Mouse (Mus musculus) bone marrow macrophage, adult 2 months (primary cell): ENCODE measurements around the gene Abcf2. TPM values are rescaled to one million over a fixed set of nuclear protein-coding genes. Genes with fewer than 3 reads are reported as not detected.

Experiments
- H3K27ac ChIP-seq: 2 replicates; pipeline ENCODE4 v1.5.1; 2012; ENCODE audit warnings: low read depth, low read length; ENCODE audit not compliant: insufficient read depth
- H3K4me1 ChIP-seq: 2 replicates; pipeline ENCODE4 v1.6.1; 2012; ENCODE audit warnings: low read length; ENCODE audit not compliant: control insufficient read depth, insufficient read depth
- H3K4me3 ChIP-seq: 2 replicates; pipeline ENCODE4 v1.5.1; 2012; ENCODE audit warnings: mild to moderate bottlenecking, low read length, moderate library complexity; ENCODE audit not compliant: insufficient read depth
- CTCF ChIP-seq: IDR thresholded peaks from 2 replicates; pipeline ENCODE4 v1.5.1; 2012; ENCODE audit warnings: low read depth, mild to moderate bottlenecking, low read length, moderate library complexity
- POLR2A ChIP-seq: IDR thresholded peaks from 2 replicates; pipeline ENCODE4 v1.6.1; 2012; ENCODE audit warnings: mild to moderate bottlenecking, low read depth, low read length, borderline replicate concordance
- polyA plus RNA-seq: library from polyadenylated mRNA; stranded (reverse); fragments of >200 nt; gene quantifications from 2 replicates; pipeline ENCODE4 v1.2.4, GENCODE M21; 2012; ENCODE audit not compliant: missing spikeins, insufficient read depth, insufficient read length

Gene Abcf2
- polyA plus RNA-seq, 1 experiment: 32.7 TPM

GRCm38 (mm10) chr5:24550598-24551316 lies 26.5 kb downstream of the Abcf2 start:
- no peak for TF ChIP-seq POLR2A
- TF ChIP-seq CTCF: no peak
- Histone ChIP-seq H3K4me3 (no peak overlapping the region), H3K4me1 (no peaks in the 10 kb centered on the region), H3K27ac (no peak overlapping the region)

- H3K4me3 ChIP-seq: no peak overlapping the region
- TF ChIP-seq CTCF (no peak), POLR2A (no peak)
- H3K4me1 ChIP-seq: peaks cover 21% of the 10 kb centered on the region
- no peak overlapping the region for H3K27ac ChIP-seq
Observed at GRCm38 (mm10) chr5:24542643-24543042, 34.6 kb downstream of the Abcf2 start.

GRCm38 (mm10) chr5:24541144-24541569 lies 36.1 kb downstream of the Abcf2 start:
- peaks cover 21% of the 10 kb centered on the region for H3K4me1 ChIP-seq
- peak overlapping the region; percentile 30; the same call in 1 of the 2 replicates for H3K27ac ChIP-seq
- H3K4me3 ChIP-seq: peak overlapping the region; percentile 29
- TF ChIP-seq CTCF (no peak), POLR2A (no peak)

- H3K4me3 ChIP-seq: peak within 1 kb of the TSS; percentile 51
- peak within 1 kb of the TSS; percentile 81 for H3K27ac ChIP-seq
- H3K4me1 ChIP-seq: peaks cover 21% of the 10 kb centered on the region
- TF ChIP-seq CTCF (no peak), POLR2A (no peak; the same call in 1 of the 2 replicates)
Observed at GRCm38 (mm10) chr5:24540387-24541143, 36.7 kb downstream of the Abcf2 start, which contains the start of gene Asb10. Gene Asb10 (minus strand): TSS chr5:24540978.

- Histone ChIP-seq H3K27ac (peak overlapping the region; percentile 46), H3K4me3 (peak overlapping the region; percentile 51), H3K4me1 (peaks cover 21% of the 10 kb centered on the region)
- TF ChIP-seq POLR2A (no peak), CTCF (no peak)
Observed at GRCm38 (mm10) chr5:24539571-24540296, 37.5 kb downstream of the Abcf2 start.

GRCm38 (mm10) chr5:24537618-24538017 lies 39.6 kb downstream of the Abcf2 start:
- TF ChIP-seq POLR2A (no peak), CTCF (no peak)
- Histone ChIP-seq H3K4me1 (peaks cover 21% of the 10 kb centered on the region), H3K27ac (no peak overlapping the region), H3K4me3 (no peak overlapping the region)

GRCm38 (mm10) chr5:24536511-24536910 lies 40.8 kb downstream of the Abcf2 start:
- no peak for TF ChIP-seq CTCF
- TF ChIP-seq POLR2A: no peak

GRCm38 (mm10) chr5:24535731-24536130 lies 41.5 kb downstream of the Abcf2 start:
- Histone ChIP-seq H3K27ac (no peak overlapping the region), H3K4me3 (no peak overlapping the region), H3K4me1 (peaks cover 14% of the 10 kb centered on the region)
- TF ChIP-seq CTCF: no peak
- no peak for TF ChIP-seq POLR2A

More at GRCm38 (mm10) chr5:24536511-24536910, 40.8 kb downstream of the Abcf2 start:
- Histone ChIP-seq H3K4me1 (peaks cover 20% of the 10 kb centered on the region), H3K27ac (no peak overlapping the region), H3K4me3 (no peak overlapping the region)

GRCm38 (mm10) chr5:24534292-24534691 lies 43.0 kb downstream of the Abcf2 start:
- no peak for TF ChIP-seq POLR2A
- TF ChIP-seq CTCF: no peak
- Histone ChIP-seq H3K4me3 (no peak overlapping the region), H3K4me1 (peaks cover 3% of the 10 kb centered on the region; the same call in 1 of the 2 replicates), H3K27ac (no peak overlapping the region)
